Mouse (Mus musculus): ENCODE measurements at regions not wholly inside any gene's neighbourhood (a gene's known extent, or its start where the extent isn't known, plus 50 kb on each side); places are given as distances from the start of the nearest gene placed in this dataset.

DNA sequence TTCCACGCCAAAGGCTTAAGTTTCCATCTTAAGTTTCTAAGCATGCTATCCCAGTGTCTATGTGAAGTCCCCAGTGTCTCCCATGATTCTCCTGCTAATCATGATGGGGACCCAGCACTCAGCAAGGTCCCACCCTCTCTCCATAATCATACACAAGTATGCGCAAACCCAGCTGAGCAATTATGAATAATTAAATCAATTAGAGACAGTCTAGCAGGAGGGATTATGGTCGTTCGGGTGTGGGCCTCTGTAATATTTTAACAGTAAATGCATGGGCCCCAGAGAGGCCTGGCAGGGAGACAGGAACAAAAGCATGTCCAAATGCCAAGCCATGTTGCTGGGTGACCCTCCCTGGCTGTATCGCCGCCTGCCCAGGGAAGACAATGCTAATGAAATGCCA lies 73.1 kb upstream of the Msx1 start:
- no peak for DNase-seq

DNA sequence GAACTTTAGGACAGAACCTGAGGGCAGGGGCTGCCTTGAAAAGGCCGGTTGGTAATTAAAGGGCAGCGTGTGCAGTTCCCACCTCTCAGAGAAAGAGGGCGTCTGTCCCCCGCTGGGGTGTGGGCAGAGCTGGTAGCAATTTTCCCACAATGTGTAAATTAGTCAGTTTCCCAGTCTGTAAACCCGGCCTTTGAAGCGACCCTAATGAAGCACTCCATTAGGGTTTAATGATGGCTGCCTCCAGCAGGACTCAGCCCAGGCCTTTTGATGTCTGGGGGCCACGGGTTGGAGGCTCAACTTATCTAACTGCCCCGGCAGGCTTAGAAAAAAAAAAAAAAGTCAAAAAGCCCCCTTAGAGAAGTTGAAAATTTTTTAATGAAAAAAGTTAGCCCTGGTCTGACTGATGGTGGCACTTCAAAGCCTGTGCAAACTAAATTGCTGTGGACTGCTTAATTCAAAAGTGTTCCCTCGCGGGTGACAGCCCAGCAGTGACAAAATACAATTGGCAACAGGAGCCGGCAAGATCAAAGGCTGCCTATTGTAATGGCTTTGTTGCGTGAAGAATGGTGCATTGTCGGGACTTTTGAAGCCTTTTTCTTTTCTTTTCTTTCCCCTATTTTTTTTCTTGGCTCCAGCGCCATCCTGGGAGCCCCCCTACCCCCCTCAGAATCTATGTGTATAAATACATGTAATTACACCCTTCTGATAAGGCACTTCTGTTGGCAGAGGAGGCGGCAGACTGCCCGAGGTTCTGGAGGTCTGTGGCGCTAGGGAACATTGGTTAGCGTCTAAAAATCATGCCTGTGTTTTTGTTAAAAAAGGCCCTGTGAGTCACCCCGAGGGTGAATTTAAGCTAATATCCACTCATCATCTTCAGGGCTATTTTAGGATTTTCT lies 71.3 kb upstream of the Msx1 start:
- DNase-seq: no peak

DNA sequence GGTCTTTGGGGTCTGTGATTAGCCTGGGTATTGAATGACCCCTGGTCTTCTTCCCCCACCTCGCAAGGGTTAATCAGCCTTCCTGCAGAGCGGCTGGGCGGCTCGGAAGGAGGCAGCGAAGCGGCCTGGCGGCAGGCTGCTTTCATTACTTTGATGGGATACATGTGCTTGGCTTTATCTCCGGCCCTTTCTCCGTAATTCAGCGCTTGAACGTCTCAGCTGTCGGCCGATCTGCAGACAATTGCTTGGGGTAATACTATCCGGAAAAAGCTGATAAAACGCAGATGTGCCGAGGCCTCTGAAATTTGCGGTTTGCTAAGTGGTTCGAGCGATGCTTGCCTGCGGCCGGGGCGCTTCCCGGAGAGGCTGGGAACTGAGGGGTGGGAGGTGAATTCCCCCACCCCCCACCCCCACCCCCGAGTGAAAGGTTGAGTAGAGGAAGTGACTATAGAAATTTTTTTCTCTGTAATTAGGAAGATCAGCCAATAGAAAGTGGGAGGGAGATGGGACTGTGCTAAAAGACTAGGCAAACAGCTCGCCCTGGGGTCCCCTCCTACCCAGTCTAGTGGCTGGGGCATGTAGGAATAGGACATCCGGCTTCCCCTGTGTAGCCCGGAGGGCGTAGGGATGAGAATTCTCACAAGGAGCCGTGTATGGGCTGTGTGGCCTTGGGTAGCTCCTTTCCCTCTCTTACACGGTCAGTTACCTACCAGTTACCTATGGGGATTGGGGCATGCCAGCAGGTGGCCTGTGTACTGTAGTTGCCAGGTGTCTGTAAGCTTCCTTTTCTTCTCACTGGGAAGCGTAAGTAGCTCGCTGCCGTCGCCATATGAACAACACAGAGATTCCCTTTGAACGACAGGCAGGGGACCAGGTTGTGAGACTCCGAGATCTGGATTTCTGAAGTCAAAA lies 69.5 kb upstream of the Msx1 start:
- peak; percentile 37 for DNase-seq

DNA sequence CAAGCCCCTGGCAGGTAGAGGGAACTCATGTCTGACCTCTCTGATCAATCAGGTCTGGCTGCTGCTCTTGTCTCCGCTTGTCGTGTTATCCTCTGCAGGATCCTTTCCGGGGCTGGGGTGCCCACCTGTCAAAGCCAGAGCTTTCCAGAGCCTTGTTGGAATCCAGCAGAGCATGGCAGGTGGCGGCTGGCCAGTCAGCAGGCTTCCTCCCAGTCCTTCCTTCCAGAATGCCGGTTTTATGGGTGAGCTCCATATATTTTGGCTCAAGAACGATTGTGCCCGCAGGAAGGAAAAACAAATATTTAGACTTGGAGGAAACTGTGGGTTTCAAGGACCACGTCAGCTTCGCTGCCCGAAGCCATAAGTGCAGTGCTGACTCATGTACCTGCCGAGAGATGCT lies 66.3 kb upstream of the Msx1 start:
- DNase-seq: no peak

DNA sequence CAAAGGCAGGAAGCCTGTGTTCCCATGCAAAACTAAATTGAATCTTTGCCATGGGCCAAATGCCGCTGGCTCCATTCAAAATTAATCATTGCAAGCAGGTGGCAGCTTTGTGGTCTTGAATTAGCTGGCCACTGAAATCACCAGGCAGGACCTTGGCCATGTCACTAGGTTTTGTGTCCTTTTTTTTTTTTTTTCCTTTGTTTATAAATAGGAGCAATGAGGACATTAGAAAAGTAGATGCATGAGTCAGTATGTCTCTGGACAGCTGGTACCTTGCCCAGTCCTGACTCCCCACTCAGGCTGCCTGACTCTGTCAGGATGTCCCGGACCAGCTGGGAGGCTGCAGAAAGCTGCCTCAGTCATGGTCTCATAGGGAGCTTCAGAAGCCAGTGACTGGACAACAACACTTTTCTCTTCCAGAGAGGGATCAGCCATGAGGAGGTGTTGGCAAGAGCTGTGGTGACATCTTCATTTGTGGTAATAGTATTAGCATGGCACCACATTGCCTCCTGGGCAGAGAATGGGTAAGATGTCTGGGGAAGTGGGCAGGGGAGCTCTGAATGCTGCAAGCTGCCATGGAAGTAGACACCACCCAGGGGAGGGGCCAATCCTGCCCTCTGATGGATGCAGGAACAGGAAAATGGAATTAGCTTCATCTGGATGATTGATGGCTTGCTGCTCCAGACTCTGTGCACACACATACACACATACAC lies 55.4 kb upstream of the Msx1 start:
- DNase-seq: no peak

DNA sequence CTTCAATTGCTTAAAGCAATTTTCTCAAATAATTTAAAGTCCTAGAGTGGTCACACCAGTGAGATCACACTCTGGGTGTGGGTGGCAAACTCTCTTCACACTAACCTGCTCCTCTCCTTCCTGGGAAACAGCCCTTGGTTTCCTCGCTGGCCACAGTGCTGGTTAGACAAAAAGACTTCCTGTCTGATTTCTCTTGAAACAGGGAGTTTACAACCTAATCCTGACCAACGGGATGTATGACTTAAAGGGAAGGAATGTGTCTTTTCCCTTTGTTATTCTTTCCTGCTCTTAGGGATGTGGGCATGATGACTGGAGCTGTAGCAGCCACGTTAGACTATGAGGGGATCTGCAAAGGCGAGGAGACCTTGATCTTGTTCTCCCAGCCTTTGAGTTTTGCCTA lies 51.9 kb upstream of the Msx1 start:
- no peak for DNase-seq

DNA sequence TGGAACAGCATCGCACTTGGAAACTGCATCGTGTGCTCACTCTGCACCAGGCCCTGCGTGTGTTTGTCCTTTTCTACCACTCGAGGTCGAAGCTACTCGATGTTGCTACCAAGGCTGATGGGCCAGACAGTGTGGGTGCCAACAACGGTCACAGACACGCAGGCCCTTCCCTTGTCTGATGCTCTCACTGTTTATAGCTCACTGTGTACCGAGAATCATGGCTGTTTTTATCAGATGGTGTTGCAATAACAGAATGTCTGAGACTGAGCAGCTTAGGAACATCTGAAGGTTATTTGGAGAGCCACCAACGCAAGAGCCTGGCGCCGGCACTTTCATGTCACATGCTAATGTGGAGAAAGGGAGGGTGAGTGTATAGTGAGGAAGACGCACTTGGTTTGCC lies 51.1 kb upstream of the Msx1 start:
- DNase-seq: no peak

DNA sequence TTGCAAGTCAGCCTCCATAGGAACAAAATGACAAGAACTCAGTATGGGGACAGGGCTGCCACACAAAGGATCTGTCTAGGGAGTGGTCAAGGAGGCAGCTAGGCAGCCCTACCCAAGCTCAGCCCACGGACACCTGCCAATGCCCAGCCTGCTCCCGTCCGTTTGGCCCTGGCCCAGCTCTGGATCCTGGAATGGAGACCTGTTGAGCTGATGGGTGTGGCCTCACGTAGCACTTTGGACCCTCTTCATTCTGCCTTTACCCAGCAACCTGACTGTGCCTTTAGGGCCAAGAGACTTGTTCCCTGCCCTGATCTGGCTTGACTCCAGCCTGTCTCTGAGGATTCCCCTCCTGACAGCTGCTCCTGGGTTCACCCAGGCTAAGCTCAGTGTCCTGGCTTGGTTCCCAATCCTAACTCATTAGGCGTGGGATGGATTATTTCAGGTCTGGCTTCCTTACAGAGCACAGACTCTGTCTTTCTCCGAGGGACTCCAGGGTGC lies 50.5 kb upstream of the Msx1 start:
- no peak for DNase-seq

All from liver (tissue).